33 mouse cellular contexts compared by ENCODE assay signal in the genomic region with DNA sequence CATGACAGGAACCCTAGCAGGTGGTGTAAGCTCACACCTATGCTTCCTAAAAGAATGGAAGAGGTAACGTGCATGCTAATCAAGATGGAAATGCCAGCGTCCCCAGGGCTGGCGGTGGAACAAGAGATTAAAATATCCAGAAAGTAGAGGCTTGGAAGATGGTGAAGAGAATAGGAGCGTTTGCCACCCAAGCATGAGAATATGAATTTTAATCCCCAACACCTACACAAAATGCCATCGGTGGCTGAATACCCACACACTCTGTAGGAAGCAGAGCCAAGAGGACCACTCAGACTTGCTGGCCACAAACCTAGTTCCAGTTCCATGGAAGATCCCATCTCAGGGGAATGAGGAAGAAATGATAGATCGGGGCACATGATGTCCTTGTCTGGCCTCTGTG.
"Had no signal": no experiment of that assay in that cellular context is flagged by ENCODE, and none has a peak within 500 bp of the region (broad histone marks: within the 10 kb centered on the region; RNA-seq: fewer than 3 reads in every experiment).

No protein-coding gene starts in this region.

- H3K27me3 ChIP-seq: heart, embryonic 12.5 days; heart, embryonic 13.5 days; heart, embryonic 15.5 days; hindbrain, embryonic 12.5 days; hindbrain, embryonic 13.5 days; hindbrain, embryonic 15.5 days; intestine, embryonic 15.5 days; kidney, embryonic 15.5 days had no signal

- DNase-seq: heart, postnatal 10 days; heart, postnatal 14 days; heart, postnatal 36 days; heart, postnatal 4 days; kidney, adult 11 months; kidney, adult 18-20 months; kidney, adult 8-10 months; kidney, postnatal 10 days; kidney, postnatal 14 days; kidney, postnatal 25 days; kidney, postnatal 36 days; kidney, postnatal 4 days; layer of hippocampus, adult 9-11 months; layer of hippocampus, postnatal 36 days had no signal

- ATAC-seq: hindbrain, embryonic 16.5 days; hindbrain, postnatal 0 days; inflammation-experienced regulatory T-cells, adult 6 months; intestine, embryonic 15.5 days; intestine, embryonic 16.5 days; intestine, postnatal 0 days had no signal

- H3K4me2 ChIP-seq: heart, embryonic 11.5 days; heart, embryonic 12.5 days; heart, embryonic 13.5 days; heart, embryonic 15.5 days; hindbrain, embryonic 12.5 days; hindbrain, embryonic 13.5 days; hindbrain, embryonic 14.5 days; hindbrain, embryonic 15.5 days; intestine, embryonic 15.5 days; kidney, embryonic 15.5 days had no signal

- H3K9ac ChIP-seq: heart, embryonic 12.5 days; heart, embryonic 13.5 days; heart, embryonic 15.5 days; hindbrain, embryonic 12.5 days; hindbrain, embryonic 13.5 days; hindbrain, embryonic 14.5 days; hindbrain, embryonic 15.5 days; intestine, embryonic 15.5 days; kidney, embryonic 15.5 days had no signal

- H3K27ac ChIP-seq: heart, embryonic 10.5 days; heart, embryonic 13.5 days; heart, embryonic 15.5 days; hindbrain, embryonic 10.5 days; hindbrain, embryonic 12.5 days; hindbrain, embryonic 13.5 days; hindbrain, embryonic 14.5 days; hindbrain, embryonic 15.5 days; hindbrain, postnatal 0 days; intestine, embryonic 15.5 days; kidney, embryonic 15.5 days; kidney, postnatal 0 days; layer of hippocampus, adult 2 months had no signal

- H3K36me3 ChIP-seq: heart, embryonic 10.5 days; heart, embryonic 12.5 days; heart, embryonic 13.5 days; heart, embryonic 15.5 days; hindbrain, embryonic 10.5 days; hindbrain, embryonic 12.5 days; hindbrain, embryonic 13.5 days; hindbrain, embryonic 15.5 days; intestine, embryonic 15.5 days; kidney, embryonic 15.5 days had no signal

- H3K9me3 ChIP-seq: heart, embryonic 10.5 days; heart, embryonic 12.5 days; heart, embryonic 13.5 days; heart, embryonic 15.5 days; hindbrain, embryonic 10.5 days; hindbrain, embryonic 12.5 days; hindbrain, embryonic 13.5 days; hindbrain, embryonic 15.5 days; intestine, embryonic 15.5 days; kidney, embryonic 15.5 days had no signal

- H3K4me3 ChIP-seq: heart, embryonic 10.5 days; heart, embryonic 12.5 days; heart, embryonic 13.5 days; heart, embryonic 15.5 days; hindbrain, embryonic 10.5 days; hindbrain, embryonic 12.5 days; hindbrain, embryonic 13.5 days; hindbrain, embryonic 15.5 days; intestine, embryonic 15.5 days; kidney, embryonic 15.5 days; layer of hippocampus, adult 2 months had no signal

- H3K4me1 ChIP-seq: heart, embryonic 10.5 days; hindbrain, embryonic 10.5 days; hindbrain, embryonic 12.5 days; hindbrain, embryonic 13.5 days; hindbrain, embryonic 15.5 days; intestine, embryonic 15.5 days; kidney, embryonic 15.5 days had no signal
